Mouse (Mus musculus): ENCODE measurements around the gene Shh.

Shh gene

GRCm38 (mm10) chr5:28459456-28460225 is 7.4 kb downstream of the Shh start:
- DNase-seq (ENCODE audit: low spot score in 2 of 2) = no peak

- no peak for DNase-seq (ENCODE audit: low spot score in 2 of 2)
Measured at GRCm38 (mm10) chr5:28458821-28459240, 8.2 kb downstream of the Shh start.

GRCm38 (mm10) chr5:28457921-28458641 is 9.0 kb downstream of the Shh start:
- no peak for DNase-seq (ENCODE audit: low spot score in 2 of 2)

GRCm38 (mm10) chr5:28456366-28456765 is 10.7 kb downstream of the Shh start:
- DNase-seq (ENCODE audit: low spot score in 2 of 2) = no peak

- DNase-seq (ENCODE audit: low spot score in 2 of 2) = no peak
Measured at GRCm38 (mm10) chr5:28455721-28456120, 11.3 kb downstream of the Shh start.

- DNase-seq (ENCODE audit: low spot score in 2 of 2) = no peak
Measured at GRCm38 (mm10) chr5:28454546-28454945, 12.5 kb downstream of the Shh start.

GRCm38 (mm10) chr5:28453523-28453922 is 13.5 kb downstream of the Shh start:
- DNase-seq (ENCODE audit: low spot score in 2 of 2) = no peak

GRCm38 (mm10) chr5:28453086-28453485 is 14.0 kb downstream of the Shh start:
- DNase-seq (ENCODE audit: low spot score in 2 of 2) = no peak

- DNase-seq (ENCODE audit: low spot score in 2 of 2) = peak; percentile 32 to 56
Measured at GRCm38 (mm10) chr5:28451053-28451638, 15.9 kb downstream of the Shh start.

- no peak for DNase-seq (ENCODE audit: low spot score in 2 of 2)
Measured at GRCm38 (mm10) chr5:28450126-28450890, 16.7 kb downstream of the Shh start.

GRCm38 (mm10) chr5:28425926-28426325 is 41.1 kb downstream of the Shh start:
- no peak for DNase-seq (ENCODE audit: low spot score in 2 of 2)

- DNase-seq (ENCODE audit: low spot score in 2 of 2) = no peak
Measured at GRCm38 (mm10) chr5:28423781-28424180, 43.3 kb downstream of the Shh start.

GRCm38 (mm10) chr5:28419640-28420265 is 47.3 kb downstream of the Shh start:
- DNase-seq (ENCODE audit: low spot score in 2 of 2) = no peak

GRCm38 (mm10) chr5:28418734-28419133 is 48.3 kb downstream of the Shh start:
- DNase-seq (ENCODE audit: low spot score in 2 of 2) = no peak

- DNase-seq (ENCODE audit: low spot score in 2 of 2) = no peak
Measured at GRCm38 (mm10) chr5:28416029-28416428, 51.0 kb downstream of the Shh start.

- DNase-seq (ENCODE audit: low spot score in 2 of 2) = no peak
Measured at GRCm38 (mm10) chr5:28414076-28414475, 53.0 kb downstream of the Shh start.

- DNase-seq (ENCODE audit: low spot score in 2 of 2) = no peak
Measured at GRCm38 (mm10) chr5:28413533-28413932, 53.5 kb downstream of the Shh start.

GRCm38 (mm10) chr5:28412006-28412685 is 54.9 kb downstream of the Shh start:
- no peak for DNase-seq (ENCODE audit: low spot score in 2 of 2)

All from spleen, postnatal 14 days (tissue).